Mouse (Mus musculus) adrenal gland, postnatal 0 days (tissue): ENCODE measurements around the gene Zpr1. TPM values are rescaled to one million over a fixed set of nuclear protein-coding genes. Genes with fewer than 3 reads are reported as not detected.

ENCODE experiments used
- polyA plus RNA-seq: library from polyadenylated mRNA; unstranded; fragments of >200 nt; fragmentation: Nextera tagmentation; extraction: Ambion mirVana; gene quantifications from 2 replicates; pipeline ENCODE4 v1.2.1, GENCODE M21; 2015

Gene Zpr1
- 26.6 and 41.4 TPM in 2 replicates for polyA plus RNA-seq

GRCm38 (mm10) chr9:46272677-46273454 is at the start of gene Zpr1:
Gene Zpr1 (plus strand): TSS chr9:46273064.

GRCm38 (mm10) chr9:46228491-46228890 is 44.4 kb upstream of the Zpr1 start, which contains the start of gene Apoa1:
Gene Apoa1 (plus strand): TSS chr9:46228580.

GRCm38 (mm10) chr9:46235596-46235648 is 37.4 kb upstream of the Zpr1 start, which contains the start of gene Apoc3:
Gene Apoc3 (minus strand): TSS chr9:46235636.

GRCm38 (mm10) chr9:46240526-46241153 is 32.2 kb upstream of the Zpr1 start, which contains the start of gene Apoa4:
Gene Apoa4 (plus strand): TSS chr9:46240696.

GRCm38 (mm10) chr9:46268343-46268873 is 4.5 kb upstream of the Zpr1 start, which contains the start of gene Apoa5:
Gene Apoa5 (plus strand): TSS chr9:46268633.

GRCm38 (mm10) chr9:46282631-46283436 is 10.0 kb downstream of the Zpr1 start, which contains the start of gene Bud13:
Gene Bud13 (plus strand): TSS chr9:46283008.

GRCm38 (mm10) chr9:46319886-46320285 is 47.0 kb downstream of the Zpr1 start, which contains the start of gene 4931429L15Rik:
Gene 4931429L15Rik (minus strand): TSS chr9:46319986.

Other genes starting within 250 kb of the Zpr1 start
- gene Apoa1, start 44.5 kb upstream of the Zpr1 start, polyA plus RNA-seq, result 594 and 918 TPM in 2 replicates
- gene Apoc3, start 37.4 kb upstream of the Zpr1 start, polyA plus RNA-seq, result 20.8 and 41.9 TPM in 2 replicates
- gene Apoa4, start 32.4 kb upstream of the Zpr1 start, polyA plus RNA-seq, result 25.9 and 79.2 TPM in 2 replicates
- gene Apoa5, start 4.4 kb upstream of the Zpr1 start, polyA plus RNA-seq, result 20.8 and 25.8 TPM in 2 replicates
- 8.6 and 10.0 TPM in 2 replicates for gene Bud13, start 9.9 kb downstream of the Zpr1 start, polyA plus RNA-seq
- gene 4931429L15Rik, start 46.9 kb downstream of the Zpr1 start, polyA plus RNA-seq, result not detected in 2 replicates